Mouse (Mus musculus) kidney, adult 2 months (tissue): ENCODE data around the gene Shank2.

Experiments
- CTCF ChIP-seq: fragments of 200-500 bp; conservative IDR thresholded peaks from 2 replicates; pipeline ENCODE4 v1.5.1; 2011; ENCODE audit warnings: low read depth, mild to moderate bottlenecking, control low read depth, low read length, moderate library complexity, mixed read lengths; ENCODE audit not compliant: insufficient read depth, insufficient read length
- POLR2A ChIP-seq: fragments of 200-500 bp; IDR thresholded peaks from one replicate; pipeline ENCODE4 v1.6.1; 2011; ENCODE audit warnings: low read depth, low read length, control low read depth

DNA sequence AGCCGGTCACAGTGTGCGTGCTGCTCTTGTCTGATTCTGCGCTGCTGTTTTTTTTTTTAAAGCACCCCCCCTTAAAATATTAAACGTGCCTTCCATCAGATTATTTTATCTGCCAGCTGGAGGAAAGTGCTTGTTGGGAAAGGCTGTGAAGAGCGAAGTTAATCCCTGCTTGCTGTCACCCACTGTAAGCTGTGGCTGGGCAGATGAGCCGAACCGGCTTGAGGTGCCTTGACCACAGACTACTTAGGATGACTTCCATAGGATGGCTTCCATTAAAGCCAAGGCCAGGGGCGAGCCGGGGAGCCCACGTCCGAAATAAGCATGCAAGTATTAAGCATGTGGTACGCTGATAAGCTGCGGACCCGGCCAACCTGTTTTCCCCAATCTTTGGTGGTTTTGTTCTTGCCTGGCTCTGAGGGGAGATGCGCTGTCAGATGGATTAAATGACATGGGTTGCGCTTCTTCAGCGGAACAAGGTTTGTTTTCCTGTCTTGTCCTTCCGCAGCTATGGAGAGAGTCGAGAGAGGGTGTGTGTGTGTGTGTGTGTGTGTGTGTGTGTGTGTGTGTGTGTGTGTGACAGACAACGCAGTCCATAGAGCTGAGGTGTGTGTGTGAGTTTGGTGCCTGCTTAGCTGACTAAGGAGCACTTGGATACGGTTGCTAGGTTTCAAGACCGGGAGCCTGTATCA lies 131.1 kb downstream of the Shank2 start:
- TF ChIP-seq CTCF (no peak), POLR2A (no peak)
